Mouse (Mus musculus) ES-Bruce4 (cell line): ENCODE data around the gene Chrm1.

ENCODE experiments used
- CTCF ChIP-seq: IDR thresholded peaks from one replicate; pipeline ENCODE4 v1.8.1; 2011; ENCODE audit warnings: low read depth, low read length
- EP300 ChIP-seq: IDR thresholded peaks from 2 replicates; pipeline ENCODE4 v1.6.1; 2011; ENCODE audit warnings: low read depth, low read length; ENCODE audit not compliant: insufficient read depth
- POLR2A ChIP-seq: IDR thresholded peaks from one replicate; pipeline ENCODE4 v1.8.1; 2011; ENCODE audit warnings: low read length; ENCODE audit not compliant: insufficient read depth

DNA sequence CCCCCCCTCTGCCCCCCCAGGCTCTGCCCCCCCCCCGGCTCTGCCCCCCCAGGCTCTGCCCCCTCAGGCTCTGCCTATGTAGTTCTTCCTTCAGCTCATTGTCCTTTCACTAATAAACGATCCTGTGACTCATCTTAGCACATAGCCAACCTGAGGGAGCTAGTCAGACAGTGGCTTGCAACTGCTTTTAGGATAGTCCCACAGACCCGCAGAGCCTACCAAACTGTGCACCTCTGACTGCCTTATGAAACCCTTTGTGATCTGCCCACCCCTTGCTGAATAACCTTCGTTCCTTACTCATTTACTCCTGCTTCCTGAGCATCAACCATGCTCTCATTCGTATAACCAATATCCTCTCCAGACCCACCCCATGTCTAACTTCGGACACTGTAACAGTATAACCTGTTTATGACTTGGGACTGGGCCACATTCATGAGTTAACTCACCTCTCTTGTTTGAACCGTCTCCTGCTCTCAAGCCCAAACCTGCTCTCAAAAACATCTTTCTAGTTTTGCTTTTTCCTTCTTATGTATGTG, 42.6 kb downstream of the Chrm1 start:
- no peak for TF ChIP-seq POLR2A
- no peak for TF ChIP-seq EP300
- TF ChIP-seq CTCF: no peak
